Mouse (Mus musculus) kidney, postnatal 0 days (tissue): ENCODE data around the gene E130308A19Rik. TPM values are rescaled to one million over a fixed set of nuclear protein-coding genes. Genes with fewer than 3 reads are reported as not detected.
"Not testable (repeated sequence)": the region's sequence is repeated elsewhere in the genome, so short reads cannot be mapped to it uniquely, and the experiment has no call there.

Experiments used
- ATAC-seq: fragments of 200-750 bp; cut with Nextera tagmentation; replicated peaks from 2 replicates; pipeline ENCODE4 v1.8.0; 2017; ENCODE audit warnings: low read depth, moderate number of reproducible peaks, moderate TSS enrichment, moderate library complexity; ENCODE audit not compliant: low FRiP score
- DNase-seq: peaks from one replicate; pipeline ENCODE4 v3.0.0-alpha.2; 2016; ENCODE audit warnings: low spot score
- H3K27ac ChIP-seq: fragments of 300-500 bp; sonication (generic); 2 replicates; pipeline ENCODE4 v1.5.1; 2014; ENCODE audit warnings: mild to moderate bottlenecking
- H3K27me3 ChIP-seq: fragments of 300-500 bp; sonication (generic); 2 replicates; pipeline ENCODE4 v1.6.1; 2014; ENCODE audit warnings: low read length, mixed read lengths; ENCODE audit not compliant: insufficient read depth
- H3K36me3 ChIP-seq: fragments of 300-500 bp; sonication (generic); 2 replicates; pipeline ENCODE4 v1.6.1; 2014; ENCODE audit warnings: low read length, mixed read lengths; ENCODE audit not compliant: insufficient read depth
- H3K4me1 ChIP-seq: fragments of 300-500 bp; sonication (generic); replicated peaks from 2 replicates; pipeline ENCODE4 v1.6.1; 2014; ENCODE audit warnings: antibody characterized with exemption, low read length, mixed read lengths; ENCODE audit not compliant: insufficient read depth
- H3K4me2 ChIP-seq: fragments of 300-500 bp; sonication (generic); 2 replicates; pipeline ENCODE4 v1.6.1; 2014; ENCODE audit warnings: mild to moderate bottlenecking, low read length, moderate library complexity, mixed read lengths
- H3K4me3 ChIP-seq: fragments of 300-500 bp; sonication (generic); replicated peaks from 2 replicates; pipeline ENCODE4 v1.5.1; 2014; ENCODE audit warnings: low read depth, low read length
- H3K9ac ChIP-seq: fragments of 300-500 bp; sonication (generic); 2 replicates; pipeline ENCODE4 v1.6.1; 2014; ENCODE audit warnings: low read depth, low read length
- H3K9me3 ChIP-seq: fragments of 300-500 bp; sonication (generic); replicated peaks from 2 replicates; pipeline ENCODE4 v1.6.1; 2016; ENCODE audit warnings: low read length, inconsistent platforms, mixed read lengths
- CTCF ChIP-seq: IDR thresholded peaks from 2 replicates; pipeline ENCODE4 v1.5.1; 2016; ENCODE audit warnings: antibody characterized with exemption, low read depth, mild to moderate bottlenecking, moderate library complexity
- WGBS: fragments of 180-500 bp; shearing (Covaris S2); extraction: QIAGEN DNeasy Blood & Tissue Kit; methylation state at CpG from one replicate; pipeline ENCODE4 v1.1.7; 2014; 5-methylcytosine and 5-hydroxymethylcytosine counted together
- polyA plus RNA-seq: library from polyadenylated mRNA; unstranded; fragments of >200 nt; fragmentation: Nextera tagmentation; extraction: Ambion mirVana; gene quantifications from 2 replicates; pipeline ENCODE4 v1.2.1, GENCODE M21; 2015

The E130308A19Rik gene
- polyA plus RNA-seq, 1 experiment from 2014 or later, result 29.0 TPM

DNA sequence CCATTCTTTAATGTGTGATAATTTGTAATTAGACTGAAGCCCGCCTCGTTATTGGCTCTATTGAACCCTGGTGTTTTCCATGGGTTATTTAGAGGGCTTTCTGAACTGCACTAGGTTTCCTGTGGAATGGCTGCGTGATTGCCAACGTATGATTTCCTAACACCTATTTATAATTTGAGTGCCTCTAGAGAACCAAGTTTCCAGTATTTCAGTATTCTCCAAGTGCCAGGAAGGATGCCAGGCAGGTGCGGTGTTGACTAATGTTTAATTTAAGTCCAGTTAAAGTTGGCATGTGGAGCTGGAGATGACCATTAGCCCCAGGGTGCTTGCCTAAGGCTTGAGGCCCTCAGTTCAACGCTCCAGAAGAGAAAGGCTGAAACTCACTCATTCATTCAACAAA lies 161.1 kb downstream of the E130308A19Rik start:
- DNase-seq (no peak), ATAC-seq (no peak)
- Histone ChIP-seq H3K9me3 (no peaks in the 10 kb centered on the region), H3K9ac (no peak overlapping the region), H3K4me1 (0 out of 2 replicates have a peak, but pooled peaks cover 4% of the 10 kb centered on the region), H3K27me3 (no peaks in the 10 kb centered on the region), H3K4me2 (no peak overlapping the region), H3K27ac (no peak overlapping the region), H3K4me3 (no peak overlapping the region), H3K36me3 (no peaks in the 10 kb centered on the region)
- 65% methylated on average over 6 of the region's 6 CpGs for WGBS
- no peak for TF ChIP-seq CTCF

DNA sequence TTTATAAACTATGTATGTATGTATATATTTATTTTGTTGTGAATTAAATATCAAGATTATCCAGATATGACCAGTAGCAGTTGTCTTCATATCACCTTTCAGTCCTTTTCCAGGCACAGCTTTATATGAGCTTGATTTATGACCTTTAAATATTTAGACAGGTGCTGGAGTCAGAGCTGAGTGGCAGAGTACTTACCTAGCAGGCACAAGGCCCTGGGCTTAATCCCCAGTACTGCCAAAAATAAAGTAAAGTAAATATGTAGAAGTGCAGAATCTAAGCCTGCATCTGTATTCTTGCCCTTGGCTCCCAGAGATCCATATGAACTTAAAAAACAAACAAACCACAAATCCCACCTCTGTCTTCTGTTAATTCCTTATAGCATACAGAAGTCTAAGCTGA lies 163.0 kb downstream of the E130308A19Rik start:
- no peak for TF ChIP-seq CTCF
- no peaks in the 10 kb centered on the region for H3K36me3 ChIP-seq
- H3K4me3 ChIP-seq, result no peak overlapping the region
- ATAC-seq (no peak), DNase-seq (no peak)
- no peak overlapping the region for H3K27ac ChIP-seq
- H3K9ac ChIP-seq, result no peak overlapping the region
- no peaks in the 10 kb centered on the region for H3K4me1 ChIP-seq
- H3K4me2 ChIP-seq, result no peak overlapping the region
- no peaks in the 10 kb centered on the region for H3K9me3 ChIP-seq
- H3K27me3 ChIP-seq, result no peaks in the 10 kb centered on the region

- H3K4me1 ChIP-seq, H3K9ac ChIP-seq, H3K27me3 ChIP-seq, ATAC-seq, H3K4me2 ChIP-seq, DNase-seq, H3K4me3 ChIP-seq, H3K9me3 ChIP-seq, H3K36me3 ChIP-seq, H3K27ac ChIP-seq: not testable (repeated sequence)
- 80% methylated on average over 2 of the region's 2 CpGs for WGBS
- peak; percentile 20; the same call in 1 of the 2 replicates for TF ChIP-seq CTCF
These were observed 167.6 kb downstream of the E130308A19Rik start for GRCm38 (mm10) chr4:59793626-59794025.

GRCm38 (mm10) chr4:59794116-59794515 lies 168.1 kb downstream of the E130308A19Rik start:
- DNase-seq (no peak), ATAC-seq (no peak)
- no peaks in the 10 kb centered on the region for H3K9me3 ChIP-seq
- no peak overlapping the region for H3K9ac ChIP-seq
- no peaks in the 10 kb centered on the region for H3K27me3 ChIP-seq
- no peaks in the 10 kb centered on the region for H3K36me3 ChIP-seq
- no peaks in the 10 kb centered on the region for H3K4me1 ChIP-seq
- H3K4me3 ChIP-seq, result no peak overlapping the region
- no peak for TF ChIP-seq CTCF
- H3K4me2 ChIP-seq, result no peak overlapping the region
- WGBS, result 66% methylated on average over 2 of the region's 2 CpGs
- no peak overlapping the region for H3K27ac ChIP-seq

DNA sequence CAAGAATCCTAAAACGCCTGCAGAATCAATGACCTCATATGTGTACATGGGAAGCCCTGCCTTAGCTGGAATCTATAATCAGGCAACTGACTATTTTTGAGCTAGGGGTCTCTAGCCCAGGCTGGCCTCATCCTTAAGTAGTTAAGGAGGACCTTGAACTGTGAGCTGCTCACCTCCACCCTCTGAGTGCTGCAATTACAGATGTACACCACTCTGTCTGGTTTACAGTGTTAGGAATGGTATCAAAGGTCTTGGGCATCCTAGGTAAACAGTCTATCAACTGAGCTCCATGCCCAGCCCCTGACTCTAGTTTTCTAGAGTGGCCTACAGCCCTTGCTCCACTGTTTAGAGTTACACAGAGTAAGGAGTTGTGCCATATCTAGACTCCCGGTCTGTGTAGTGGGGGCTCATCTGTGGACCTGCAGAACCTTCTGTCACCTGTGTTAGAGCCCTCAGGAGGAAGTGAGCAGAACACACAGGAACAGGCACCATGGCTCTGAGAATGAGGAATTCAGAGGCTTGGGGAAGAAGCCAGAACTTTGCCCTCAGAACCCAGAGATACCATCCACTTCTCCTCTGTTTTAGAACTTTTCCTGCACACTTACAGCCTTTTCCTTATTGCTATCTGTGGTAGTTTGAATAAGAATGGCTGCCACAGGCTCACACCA lies 169.9 kb downstream of the E130308A19Rik start:
- 81% methylated on average over 2 of the region's 2 CpGs for WGBS
- H3K9me3 ChIP-seq, result no peaks in the 10 kb centered on the region
- H3K4me2 ChIP-seq, result no peak overlapping the region
- DNase-seq, result no peak
- no peak overlapping the region for H3K9ac ChIP-seq
- ATAC-seq, result no peak
- no peaks in the 10 kb centered on the region for H3K4me1 ChIP-seq
- no peak overlapping the region for H3K4me3 ChIP-seq
- TF ChIP-seq CTCF, result no peak
- no peaks in the 10 kb centered on the region for H3K36me3 ChIP-seq
- H3K27me3 ChIP-seq, result no peaks in the 10 kb centered on the region
- no peak overlapping the region for H3K27ac ChIP-seq

- ATAC-seq (no peak), DNase-seq (no peak)
- Histone ChIP-seq H3K9ac (no peak overlapping the region), H3K4me2 (no peak overlapping the region), H3K4me1 (no peaks in the 10 kb centered on the region; the same call in 1 of the 2 replicates), H3K4me3 (no peak overlapping the region), H3K36me3 (no peaks in the 10 kb centered on the region), H3K27ac (no peak overlapping the region), H3K27me3 (no peaks in the 10 kb centered on the region), H3K9me3 (no peaks in the 10 kb centered on the region)
- no peak for TF ChIP-seq CTCF
- 84% methylated on average over 5 of the region's 5 CpGs for WGBS
These were observed 174.2 kb downstream of the E130308A19Rik start for GRCm38 (mm10) chr4:59800181-59800580.

DNA sequence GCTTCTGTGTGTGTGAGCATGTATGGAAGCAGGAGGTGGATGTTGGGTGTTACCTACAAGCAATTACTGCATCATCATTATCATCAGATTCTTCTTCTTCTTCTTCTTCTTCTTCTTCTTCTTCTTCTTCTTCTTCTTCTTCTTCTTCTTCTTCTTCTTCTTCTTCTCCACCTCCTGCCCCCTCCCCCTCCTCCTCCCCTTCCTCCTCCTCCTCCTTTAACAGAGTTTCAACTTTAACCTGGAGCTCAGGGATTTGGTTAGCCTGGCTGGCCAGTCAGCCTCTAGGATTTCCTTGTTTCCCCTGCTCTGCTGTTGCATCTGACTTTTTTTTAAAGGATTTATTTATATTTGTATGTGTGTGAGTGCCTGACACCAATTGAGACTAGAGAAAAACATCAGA lies 175.5 kb downstream of the E130308A19Rik start, which contains the start of gene Inip:
Gene Inip (minus strand): TSS at position 101 of the 400 bp plus-strand sequence.
- Histone ChIP-seq H3K9me3 (no peaks in the 10 kb centered on the region), H3K27ac (no peak within 1 kb of the TSS), H3K4me3 (no peak within 1 kb of the TSS), H3K9ac (no peak within 1 kb of the TSS), H3K4me2 (no peak within 1 kb of the TSS), H3K27me3 (no peaks in the 10 kb centered on the region), H3K4me1 (peaks cover 2% of the 10 kb centered on the region; the same call in 1 of the 2 replicates), H3K36me3 (no peaks in the 10 kb centered on the region)
- DNase-seq (no peak), ATAC-seq (no peak)
- no peak for TF ChIP-seq CTCF
